Mouse (Mus musculus): ENCODE measurements at regions not wholly inside any gene's neighbourhood (a gene's known extent, or its start where the extent isn't known, plus 50 kb on each side); places are given as distances from the start of the nearest gene placed in this dataset.
"Not testable (repeated sequence)": the region's sequence is repeated elsewhere in the genome, so short reads cannot be mapped to it uniquely, and the experiment has no call there.

DNA sequence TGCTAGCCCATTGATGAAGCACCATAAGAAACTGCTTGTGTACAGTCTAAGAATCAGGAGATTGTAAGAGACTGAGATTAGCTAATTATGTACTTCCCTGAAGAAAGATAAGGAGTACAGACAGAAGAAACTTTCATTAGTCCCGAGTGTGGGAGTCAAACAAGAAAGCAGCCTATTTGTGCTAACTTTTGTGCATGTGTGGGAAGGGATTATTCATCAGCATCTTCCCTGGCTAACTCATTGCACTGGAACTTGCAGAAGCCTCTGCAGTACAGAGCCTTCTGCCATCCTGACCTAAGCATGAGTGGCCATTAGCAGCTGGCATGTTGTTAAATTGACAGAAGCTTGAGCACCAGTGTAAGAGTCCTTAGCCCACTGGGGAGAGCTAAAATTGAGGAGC lies 619.5 kb downstream of the Hdgfl1 start:
- ATAC-seq (replicated peaks; ENCODE audit: insufficient number of reproducible peaks, low FRiP score, low TSS enrichment, poor library complexity, severe bottlenecking): no peak

DNA sequence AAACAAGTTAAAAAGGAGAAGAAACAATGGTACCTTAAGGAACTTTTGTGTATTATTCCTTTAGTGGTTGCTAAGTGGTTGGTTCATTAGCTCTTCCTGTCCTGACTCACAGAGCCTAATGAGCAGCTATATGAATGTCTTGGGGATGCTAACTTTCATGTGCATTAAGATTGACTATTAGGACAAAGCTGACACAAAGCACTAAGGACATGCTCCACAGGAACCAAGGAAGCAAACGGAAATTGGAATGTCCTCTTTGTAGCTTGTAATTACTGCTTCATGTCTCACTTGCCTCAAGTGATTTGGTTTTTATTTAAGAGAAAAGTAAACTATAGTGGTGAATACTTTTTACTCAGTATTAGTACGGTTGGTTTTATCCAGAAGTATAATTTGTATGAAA lies 627.2 kb downstream of the Hdgfl1 start:
- ATAC-seq (replicated peaks; ENCODE audit: insufficient number of reproducible peaks, low FRiP score, low TSS enrichment, poor library complexity, severe bottlenecking): no peak

DNA sequence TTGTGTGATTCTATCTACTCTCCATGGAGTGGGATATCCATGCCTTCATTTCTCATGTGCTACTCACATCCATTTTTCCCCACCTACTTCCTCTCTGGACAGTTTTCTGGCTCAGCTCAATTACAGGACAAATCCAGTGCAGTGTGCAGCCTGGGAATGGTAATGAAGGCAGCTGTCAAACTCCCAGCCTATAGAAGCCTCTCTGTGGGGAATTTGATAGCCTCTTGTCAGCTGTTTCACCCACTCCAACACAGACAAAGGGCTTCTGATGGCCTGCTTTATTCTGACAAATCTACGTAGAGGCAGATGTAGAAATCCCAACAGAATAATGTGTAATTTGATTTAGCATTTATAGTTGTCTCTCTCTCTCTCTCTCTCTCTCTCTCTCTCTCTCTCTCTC lies 650.6 kb downstream of the Hdgfl1 start:
- no peak for ATAC-seq (replicated peaks; ENCODE audit: insufficient number of reproducible peaks, low FRiP score, low TSS enrichment, poor library complexity, severe bottlenecking)

DNA sequence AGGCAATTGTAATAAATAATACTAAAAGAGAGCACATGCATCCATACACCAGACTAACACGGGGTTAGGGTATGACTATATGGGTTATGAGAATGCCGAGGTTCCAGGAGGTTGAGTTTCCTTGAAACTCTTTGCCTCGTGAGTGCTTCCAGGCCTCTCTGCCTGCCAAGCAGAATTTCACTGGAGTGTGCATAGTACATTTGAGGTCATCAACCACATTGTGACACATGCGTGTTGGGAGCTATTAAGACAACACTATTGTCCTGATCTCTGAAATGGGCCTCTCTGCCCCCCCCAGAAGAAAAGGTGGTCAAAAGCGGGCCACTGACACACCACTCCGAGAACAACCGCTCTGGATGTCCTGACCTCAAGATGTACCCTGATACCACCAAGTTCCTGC lies 655.8 kb downstream of the Hdgfl1 start:
- ATAC-seq (replicated peaks; ENCODE audit: insufficient number of reproducible peaks, low FRiP score, low TSS enrichment, poor library complexity, severe bottlenecking): no peak

- not testable (repeated sequence) for ATAC-seq (replicated peaks; ENCODE audit: insufficient number of reproducible peaks, low FRiP score, low TSS enrichment, poor library complexity, severe bottlenecking)
Measured at GRCm38 (mm10) chr13:26113723-26114122, 656.2 kb downstream of the Hdgfl1 start.

- no peak for ATAC-seq (replicated peaks; ENCODE audit: insufficient number of reproducible peaks, low FRiP score, low TSS enrichment, poor library complexity, severe bottlenecking)
Measured at GRCm38 (mm10) chr13:26112579-26112978, 657.4 kb downstream of the Hdgfl1 start.

- ATAC-seq (replicated peaks; ENCODE audit: insufficient number of reproducible peaks, low FRiP score, low TSS enrichment, poor library complexity, severe bottlenecking): no peak
Measured at GRCm38 (mm10) chr13:26109013-26109412, 661.0 kb downstream of the Hdgfl1 start.

DNA sequence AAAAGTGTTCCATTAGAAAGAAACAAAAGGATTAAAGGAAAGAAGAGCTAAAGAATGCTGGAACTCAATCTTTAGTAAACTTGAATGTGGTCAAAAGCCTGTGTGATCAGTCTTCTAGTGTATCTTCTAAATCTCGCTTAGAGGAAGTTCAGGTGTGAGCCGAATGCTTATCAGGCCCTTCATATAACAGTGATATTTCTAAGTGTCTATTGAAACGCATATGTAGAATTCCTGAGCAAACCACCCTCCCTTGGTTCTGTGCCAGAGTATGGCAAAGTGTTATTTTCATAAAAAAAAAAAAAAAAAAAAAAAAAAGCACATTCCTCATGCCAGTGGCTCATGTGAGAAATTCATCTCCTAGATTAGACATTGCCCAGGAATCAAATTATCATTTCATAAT lies 681.2 kb downstream of the Hdgfl1 start:
- no peak for ATAC-seq (replicated peaks; ENCODE audit: insufficient number of reproducible peaks, low FRiP score, low TSS enrichment, poor library complexity, severe bottlenecking)

DNA sequence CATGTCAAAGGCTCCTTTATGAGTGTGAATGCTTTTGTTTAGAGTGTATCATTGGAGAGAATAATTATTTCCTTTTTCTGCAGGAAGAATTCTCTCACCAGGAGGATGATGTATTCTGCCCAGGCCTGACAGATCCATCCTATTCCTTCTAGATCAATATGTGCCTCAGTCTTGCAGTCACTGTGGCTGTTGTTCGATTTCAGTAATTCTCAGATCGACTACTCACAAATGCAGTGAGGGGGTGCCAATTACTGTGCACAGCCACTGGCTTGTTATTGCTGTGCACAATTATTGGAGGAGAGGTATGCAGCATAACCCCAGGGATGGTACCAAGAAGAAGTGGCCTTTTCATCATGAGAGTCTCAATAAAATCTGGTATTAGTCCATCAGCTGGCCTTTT lies 689.2 kb downstream of the Hdgfl1 start:
- no peak for ATAC-seq (replicated peaks; ENCODE audit: insufficient number of reproducible peaks, low FRiP score, low TSS enrichment, poor library complexity, severe bottlenecking)

DNA sequence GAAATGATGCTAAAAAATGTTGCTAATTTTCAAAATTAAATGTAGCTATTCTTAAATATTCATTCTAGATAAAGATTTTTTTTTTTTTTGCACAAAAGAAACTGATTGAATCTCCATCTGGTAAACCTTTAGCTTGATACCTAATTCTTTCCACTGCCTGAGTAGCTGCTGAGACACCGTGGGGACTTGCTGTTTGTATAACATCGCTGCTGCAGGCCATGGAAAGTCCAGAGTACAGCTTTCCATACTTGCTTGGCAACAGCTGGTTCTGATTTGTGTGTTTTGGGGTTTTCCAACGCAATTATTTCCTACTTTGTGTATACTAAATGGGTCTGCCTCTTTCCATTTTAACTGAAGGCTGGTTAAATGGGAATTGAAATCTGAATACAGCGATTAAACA lies 689.7 kb downstream of the Hdgfl1 start:
- ATAC-seq (replicated peaks; ENCODE audit: insufficient number of reproducible peaks, low FRiP score, low TSS enrichment, poor library complexity, severe bottlenecking): no peak

DNA sequence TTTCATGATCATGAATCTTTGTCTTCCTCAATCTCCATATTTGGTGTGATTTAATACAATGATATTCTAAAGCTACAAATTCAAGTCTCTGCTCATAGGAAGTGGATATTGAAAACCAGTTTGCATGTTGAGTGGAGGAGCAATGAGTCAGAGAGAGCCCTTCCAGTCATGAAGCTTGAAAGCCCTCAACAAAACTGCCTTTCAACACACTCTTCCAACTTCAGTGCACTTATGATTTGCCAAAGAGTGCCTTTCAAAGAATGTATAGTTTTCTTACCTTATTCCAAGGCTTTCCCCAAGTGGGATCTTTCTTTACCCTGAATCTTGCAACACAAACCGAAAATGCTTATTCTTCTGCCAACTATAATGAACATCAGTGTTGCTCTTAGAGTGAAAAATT lies 690.6 kb downstream of the Hdgfl1 start:
- no peak for ATAC-seq (replicated peaks; ENCODE audit: insufficient number of reproducible peaks, low FRiP score, low TSS enrichment, poor library complexity, severe bottlenecking)

DNA sequence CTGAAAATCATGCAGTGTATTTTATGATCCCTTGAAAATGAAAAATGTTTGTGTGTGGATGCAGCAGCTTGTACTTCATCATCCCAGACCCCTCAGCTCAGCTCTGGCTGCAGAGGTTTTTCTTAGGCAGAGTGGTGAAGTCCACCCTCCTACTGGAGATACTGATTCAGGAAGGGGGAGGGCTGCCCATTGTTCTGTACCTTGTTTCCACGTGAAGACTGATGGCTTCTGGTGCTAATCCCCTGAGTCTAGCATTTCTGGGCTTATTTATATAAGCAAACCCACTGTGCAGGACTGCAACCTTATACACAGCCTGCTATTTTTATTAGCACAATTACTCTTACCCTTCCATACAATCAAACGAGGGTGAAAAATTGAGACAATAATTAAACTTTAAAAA lies 708.6 kb downstream of the Hdgfl1 start:
- ATAC-seq (replicated peaks; ENCODE audit: insufficient number of reproducible peaks, low FRiP score, low TSS enrichment, poor library complexity, severe bottlenecking): no peak

- ATAC-seq (replicated peaks; ENCODE audit: insufficient number of reproducible peaks, low FRiP score, low TSS enrichment, poor library complexity, severe bottlenecking): no peak
Measured at GRCm38 (mm10) chr13:26037699-26038098, 732.3 kb downstream of the Hdgfl1 start.

GRCm38 (mm10) chr13:26026386-26026785 lies 743.6 kb downstream of the Hdgfl1 start:
- no peak for ATAC-seq (replicated peaks; ENCODE audit: insufficient number of reproducible peaks, low FRiP score, low TSS enrichment, poor library complexity, severe bottlenecking)

DNA sequence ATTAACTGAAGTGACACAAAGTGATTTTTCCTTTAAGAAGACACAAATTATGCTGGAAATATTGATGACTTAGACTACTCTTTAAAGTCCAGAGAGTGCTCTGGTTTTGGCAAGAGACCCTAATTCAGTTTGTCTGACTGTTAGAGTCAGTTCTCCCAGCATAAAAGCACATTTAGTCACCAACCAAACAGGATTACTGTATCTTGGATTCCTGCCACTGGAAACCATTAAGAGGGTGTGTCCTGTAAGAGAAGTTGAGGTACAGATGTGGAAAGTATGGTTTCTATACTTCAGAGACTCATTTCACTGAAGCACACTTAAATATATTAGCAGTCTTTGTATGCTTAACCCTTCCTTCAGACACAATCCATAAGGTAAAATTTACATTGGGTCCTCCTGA lies 745.3 kb downstream of the Hdgfl1 start:
- no peak for ATAC-seq (replicated peaks; ENCODE audit: insufficient number of reproducible peaks, low FRiP score, low TSS enrichment, poor library complexity, severe bottlenecking)

GRCm38 (mm10) chr13:26020491-26020890 lies 749.5 kb downstream of the Hdgfl1 start:
- no peak for ATAC-seq (replicated peaks; ENCODE audit: insufficient number of reproducible peaks, low FRiP score, low TSS enrichment, poor library complexity, severe bottlenecking)

DNA sequence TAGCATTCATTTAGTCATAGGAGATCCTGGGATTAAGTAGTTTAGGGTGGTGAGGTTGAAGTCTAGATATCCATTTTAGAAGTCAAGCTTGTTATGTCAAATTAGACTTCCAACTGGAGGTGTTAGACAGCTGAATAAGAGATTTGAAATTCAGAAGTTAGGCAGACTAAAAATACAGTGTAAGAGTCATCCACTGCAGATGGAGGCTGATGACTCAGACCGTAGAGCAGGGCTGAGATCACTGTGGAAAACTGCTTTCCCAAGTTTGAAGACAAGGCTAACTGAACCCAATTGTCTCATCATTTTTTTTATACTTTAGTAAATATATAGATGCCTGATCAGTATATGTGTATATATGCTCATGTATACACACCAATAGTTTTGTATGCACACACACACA lies 738.8 kb upstream of the Nrsn1 start:
- no peak for ATAC-seq (replicated peaks; ENCODE audit: insufficient number of reproducible peaks, low FRiP score, low TSS enrichment, poor library complexity, severe bottlenecking)

DNA sequence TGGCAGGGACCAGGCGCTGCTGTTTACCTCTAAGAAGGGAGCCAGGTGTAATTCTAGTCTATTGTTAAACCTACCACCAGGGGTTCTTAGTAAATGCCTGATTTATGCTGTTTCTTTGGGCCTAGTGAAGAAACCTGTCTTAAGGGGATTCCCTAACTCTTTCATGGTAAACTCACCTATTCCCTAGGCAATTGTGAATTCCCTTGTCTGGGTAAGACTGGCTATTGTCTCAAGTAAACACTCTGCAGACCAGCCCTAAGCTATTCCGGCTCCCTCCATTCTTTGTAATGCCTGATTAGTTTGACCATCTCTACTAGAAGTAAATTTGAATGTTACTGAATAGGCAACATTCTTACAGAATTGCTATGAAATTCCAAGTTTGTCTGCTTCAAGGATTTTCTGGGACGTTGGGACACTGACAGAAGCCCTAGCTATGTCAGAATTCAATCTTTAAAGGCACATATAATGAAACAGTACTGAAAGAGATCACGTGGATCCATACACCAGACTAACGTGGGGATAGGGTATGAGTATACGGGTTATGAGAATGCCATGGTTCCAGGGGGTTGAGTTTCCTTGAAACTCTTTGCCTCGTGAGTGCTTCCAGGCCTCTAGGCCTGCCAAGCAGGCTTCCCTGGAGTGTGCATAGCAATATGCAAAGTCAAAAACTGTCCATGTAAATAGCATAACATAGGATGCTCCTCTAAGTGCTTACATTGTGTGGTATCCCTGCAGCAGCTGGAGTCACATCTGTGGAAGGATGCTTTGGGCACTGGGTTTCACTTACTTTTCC lies 734.7 kb upstream of the Nrsn1 start:
- ATAC-seq (replicated peaks; ENCODE audit: insufficient number of reproducible peaks, low FRiP score, low TSS enrichment, poor library complexity, severe bottlenecking): no peak

- ATAC-seq (replicated peaks; ENCODE audit: insufficient number of reproducible peaks, low FRiP score, low TSS enrichment, poor library complexity, severe bottlenecking): no peak
Measured at GRCm38 (mm10) chr13:25993526-25993925, 723.2 kb upstream of the Nrsn1 start.

DNA sequence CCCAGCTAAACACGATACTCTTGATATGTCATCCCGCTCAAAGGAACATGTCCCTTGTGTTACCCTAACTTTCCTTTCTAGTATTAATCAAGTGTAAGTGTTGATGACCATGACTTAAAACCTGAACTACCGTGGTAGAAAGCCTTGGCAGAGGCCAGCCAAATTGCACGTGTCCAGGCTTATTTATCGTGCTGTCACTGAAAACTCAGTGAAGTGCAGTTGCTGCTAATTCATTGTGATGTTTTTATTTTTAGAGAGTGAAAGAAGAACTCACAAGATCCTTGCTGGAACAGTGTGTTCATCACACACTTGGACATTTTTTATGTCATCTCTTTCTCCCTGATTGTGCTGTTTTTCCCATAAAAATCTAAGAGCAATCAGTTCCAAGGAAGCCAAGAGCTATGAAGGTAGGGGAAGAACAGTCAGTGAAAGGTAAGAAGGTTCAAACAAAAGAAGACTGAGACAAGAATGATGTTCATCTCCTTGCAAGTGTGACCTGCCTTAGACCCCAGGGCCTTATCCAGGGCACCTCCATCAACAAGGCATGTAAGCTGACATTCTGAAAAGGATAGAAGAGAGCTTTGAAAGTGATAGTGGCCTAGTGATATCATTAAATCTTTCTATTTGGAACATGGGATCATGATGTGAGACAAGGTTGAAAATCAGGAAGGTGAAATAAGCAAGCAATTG lies 718.9 kb upstream of the Nrsn1 start:
- ATAC-seq (replicated peaks; ENCODE audit: insufficient number of reproducible peaks, low FRiP score, low TSS enrichment, poor library complexity, severe bottlenecking): no peak
